Mouse (Mus musculus) kidney, postnatal 0 days (tissue): ENCODE measurements around the gene Ces1e. TPM values are rescaled to one million over a fixed set of nuclear protein-coding genes. Genes with fewer than 3 reads are reported as not detected.

Experiments
- ATAC-seq: fragments of 200-750 bp; cut with Nextera tagmentation; replicated peaks from 2 replicates; pipeline ENCODE4 v1.8.0; 2017; ENCODE audit warnings: low read depth, moderate number of reproducible peaks, moderate TSS enrichment, moderate library complexity; ENCODE audit not compliant: low FRiP score
- DNase-seq: peaks from one replicate; pipeline ENCODE4 v3.0.0-alpha.2; 2016; ENCODE audit warnings: low spot score
- H3K27ac ChIP-seq: fragments of 300-500 bp; sonication (generic); 2 replicates; pipeline ENCODE4 v1.5.1; 2014; ENCODE audit warnings: mild to moderate bottlenecking
- H3K27me3 ChIP-seq: fragments of 300-500 bp; sonication (generic); 2 replicates; pipeline ENCODE4 v1.6.1; 2014; ENCODE audit warnings: low read length, mixed read lengths; ENCODE audit not compliant: insufficient read depth
- H3K36me3 ChIP-seq: fragments of 300-500 bp; sonication (generic); 2 replicates; pipeline ENCODE4 v1.6.1; 2014; ENCODE audit warnings: low read length, mixed read lengths; ENCODE audit not compliant: insufficient read depth
- H3K4me1 ChIP-seq: fragments of 300-500 bp; sonication (generic); replicated peaks from 2 replicates; pipeline ENCODE4 v1.6.1; 2014; ENCODE audit warnings: antibody characterized with exemption, low read length, mixed read lengths; ENCODE audit not compliant: insufficient read depth
- H3K4me2 ChIP-seq: fragments of 300-500 bp; sonication (generic); 2 replicates; pipeline ENCODE4 v1.6.1; 2014; ENCODE audit warnings: mild to moderate bottlenecking, low read length, moderate library complexity, mixed read lengths
- H3K4me3 ChIP-seq: fragments of 300-500 bp; sonication (generic); replicated peaks from 2 replicates; pipeline ENCODE4 v1.5.1; 2014; ENCODE audit warnings: low read depth, low read length
- H3K9ac ChIP-seq: fragments of 300-500 bp; sonication (generic); 2 replicates; pipeline ENCODE4 v1.6.1; 2014; ENCODE audit warnings: low read depth, low read length
- H3K9me3 ChIP-seq: fragments of 300-500 bp; sonication (generic); replicated peaks from 2 replicates; pipeline ENCODE4 v1.6.1; 2016; ENCODE audit warnings: low read length, inconsistent platforms, mixed read lengths
- CTCF ChIP-seq: IDR thresholded peaks from 2 replicates; pipeline ENCODE4 v1.5.1; 2016; ENCODE audit warnings: antibody characterized with exemption, low read depth, mild to moderate bottlenecking, moderate library complexity
- WGBS: fragments of 180-500 bp; shearing (Covaris S2); extraction: QIAGEN DNeasy Blood & Tissue Kit; methylation state at CpG from one replicate; pipeline ENCODE4 v1.1.7; 2014; 5-methylcytosine and 5-hydroxymethylcytosine counted together
- polyA plus RNA-seq: library from polyadenylated mRNA; unstranded; fragments of >200 nt; fragmentation: Nextera tagmentation; extraction: Ambion mirVana; gene quantifications from 2 replicates; pipeline ENCODE4 v1.2.1, GENCODE M21; 2015

The Ces1e gene
- polyA plus RNA-seq, 1 experiment from 2014 or later = 2.7 TPM

- ATAC-seq = no peak; the same call in 1 of the 2 replicates
- Histone ChIP-seq H3K4me1 (no peaks in the 10 kb centered on the region), H3K9me3 (no peaks in the 10 kb centered on the region), H3K4me3 (no peak overlapping the region), H3K9ac (no peak overlapping the region), H3K27ac (no peak overlapping the region), H3K4me2 (no peak overlapping the region), H3K36me3 (no peaks in the 10 kb centered on the region), H3K27me3 (no peaks in the 10 kb centered on the region)
- 25% methylated on average over 4 of the region's 4 CpGs for WGBS
- no peak for TF ChIP-seq CTCF
- DNase-seq = peak; percentile 81
These were observed 48.8 kb downstream of the Ces1e start for GRCm38 (mm10) chr8:93180581-93181129.

DNA sequence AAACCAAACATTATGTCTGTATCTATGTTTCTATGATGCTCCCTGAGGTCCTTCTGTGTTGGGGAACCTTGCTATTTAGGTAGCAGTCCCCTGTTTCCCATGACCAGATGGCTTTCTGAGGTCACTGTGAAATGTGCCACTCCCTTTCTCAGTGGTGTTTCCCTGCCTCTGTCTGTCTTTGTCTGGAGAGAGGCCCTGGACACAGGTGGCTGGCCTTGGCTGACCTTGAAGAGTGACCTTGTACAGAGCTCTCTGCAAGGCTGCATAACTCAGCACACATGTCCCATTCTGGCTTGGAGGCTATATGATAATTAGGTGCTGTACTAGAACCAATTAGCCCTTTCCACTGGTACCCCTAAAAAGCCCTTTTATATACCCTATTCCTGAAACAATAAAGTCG is 52.8 kb downstream of the Ces1e start:
- no peak overlapping the region for H3K4me3 ChIP-seq
- H3K27me3 ChIP-seq = no peaks in the 10 kb centered on the region
- DNase-seq (no peak), ATAC-seq (no peak)
- H3K36me3 ChIP-seq = no peaks in the 10 kb centered on the region
- no peak overlapping the region for H3K4me2 ChIP-seq
- no peaks in the 10 kb centered on the region for H3K9me3 ChIP-seq
- H3K4me1 ChIP-seq = no peaks in the 10 kb centered on the region
- H3K9ac ChIP-seq = no peak overlapping the region
- WGBS = 19% methylated on average over 1 of the region's 1 CpGs
- no peak for TF ChIP-seq CTCF
- H3K27ac ChIP-seq = no peak overlapping the region

DNA sequence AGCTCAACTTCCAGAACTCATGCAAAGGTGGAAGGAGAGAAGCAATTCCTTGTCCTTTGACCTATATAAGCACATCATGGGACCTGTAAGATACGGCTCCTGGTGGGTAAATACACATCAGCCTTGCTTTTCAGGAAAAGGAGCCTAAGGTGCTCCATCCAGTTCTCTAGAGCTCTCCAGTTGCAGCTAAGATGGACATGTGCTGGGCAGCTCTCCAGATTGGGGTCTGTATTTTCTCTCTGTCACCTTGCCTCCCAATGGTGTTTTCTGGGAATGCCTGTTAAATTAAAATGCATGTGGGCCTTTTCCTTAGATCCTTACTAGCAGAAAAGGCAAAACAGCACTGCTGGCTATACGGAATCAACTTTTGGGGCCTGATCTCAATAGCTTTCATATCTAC is 54.9 kb downstream of the Ces1e start:
- H3K9ac ChIP-seq = no peak overlapping the region
- H3K27ac ChIP-seq = no peak overlapping the region
- no peak for DNase-seq
- 65% methylated on average over 2 of the region's 2 CpGs for WGBS
- no peaks in the 10 kb centered on the region for H3K9me3 ChIP-seq
- H3K4me2 ChIP-seq = no peak overlapping the region
- no peak for ATAC-seq
- TF ChIP-seq CTCF = no peak
- no peak overlapping the region for H3K4me3 ChIP-seq
- no peaks in the 10 kb centered on the region for H3K4me1 ChIP-seq
- no peaks in the 10 kb centered on the region for H3K27me3 ChIP-seq
- H3K36me3 ChIP-seq = no peaks in the 10 kb centered on the region

GRCm38 (mm10) chr8:93171846-93172590 is 57.4 kb downstream of the Ces1e start:
- 68% methylated on average over 1 of the region's 1 CpGs for WGBS
- peak; percentile 70 for DNase-seq

DNA sequence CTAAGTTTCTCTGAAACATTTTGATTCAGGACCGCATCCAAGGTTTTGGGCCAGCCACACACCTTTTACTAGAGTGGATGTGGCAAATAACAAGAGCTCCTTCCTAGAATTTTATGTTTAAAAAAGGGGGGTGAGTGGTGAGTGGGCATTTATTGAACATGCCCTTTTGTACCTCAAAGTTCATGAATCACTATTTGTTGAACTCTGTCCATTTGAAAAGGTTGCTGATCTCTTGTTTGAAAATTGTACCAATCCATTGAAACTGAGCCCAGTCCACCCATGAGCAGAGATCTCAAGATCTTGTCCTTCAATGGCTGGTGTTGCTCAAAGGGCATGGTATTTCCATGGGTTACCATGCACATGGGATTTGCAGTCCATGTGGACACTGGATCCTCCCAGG is 66.1 kb downstream of the Ces1e start:
- ATAC-seq = no peak
- Histone ChIP-seq H3K36me3 (no peaks in the 10 kb centered on the region), H3K9ac (no peak overlapping the region), H3K4me3 (no peak overlapping the region), H3K27me3 (no peaks in the 10 kb centered on the region), H3K4me2 (no peak overlapping the region), H3K27ac (no peak overlapping the region), H3K4me1 (no peaks in the 10 kb centered on the region), H3K9me3 (no peaks in the 10 kb centered on the region)
- TF ChIP-seq CTCF = no peak
- no peak for DNase-seq
- 92% methylated on average over 1 of the region's 1 CpGs for WGBS

More at GRCm38 (mm10) chr8:93171846-93172590, 57.4 kb downstream of the Ces1e start:
- no peak for TF ChIP-seq CTCF
- no peak overlapping the region for H3K4me3 ChIP-seq
- H3K4me1 ChIP-seq = no peaks in the 10 kb centered on the region
- no peak overlapping the region for H3K4me2 ChIP-seq
- H3K27ac ChIP-seq = no peak overlapping the region
- ATAC-seq = no peak
- H3K9me3 ChIP-seq = no peaks in the 10 kb centered on the region
- H3K27me3 ChIP-seq = no peaks in the 10 kb centered on the region
- no peaks in the 10 kb centered on the region for H3K36me3 ChIP-seq
- H3K9ac ChIP-seq = no peak overlapping the region

- Histone ChIP-seq H3K9ac (no peak overlapping the region), H3K9me3 (no peaks in the 10 kb centered on the region), H3K27me3 (no peaks in the 10 kb centered on the region), H3K4me3 (no peak overlapping the region), H3K27ac (no peak overlapping the region), H3K4me2 (no peak overlapping the region), H3K36me3 (no peaks in the 10 kb centered on the region), H3K4me1 (no peaks in the 10 kb centered on the region)
- no peak for DNase-seq
- no peak for ATAC-seq
- 91% methylated on average over 1 of the region's 1 CpGs for WGBS
- no peak for TF ChIP-seq CTCF
These were observed 78.0 kb downstream of the Ces1e start for GRCm38 (mm10) chr8:93151401-93151800.

Other genes starting within 250 kb of the Ces1e start
- gene Ces1a, start 181.4 kb downstream of the Ces1e start, polyA plus RNA-seq = not detected in 2 replicates
- not detected in 2 replicates for gene Ces1b, start 149.6 kb downstream of the Ces1e start, polyA plus RNA-seq
- 0.07 and 0.14 TPM in 2 replicates for gene Ces1c, start 98.3 kb downstream of the Ces1e start, polyA plus RNA-seq
- 0.91 and 1.9 TPM in 2 replicates for gene Ces1d, start 31.8 kb downstream of the Ces1e start, polyA plus RNA-seq
- gene Ces1f, start 50.1 kb upstream of the Ces1e start, polyA plus RNA-seq = 1.7 and 2.4 TPM in 2 replicates
- 0.08 and 0.13 TPM in 2 replicates for gene Ces1g, start 107.7 kb upstream of the Ces1e start, polyA plus RNA-seq
- not detected in 2 replicates for gene Ces1h, start 150.1 kb upstream of the Ces1e start, polyA plus RNA-seq